Mouse (Mus musculus) cerebellum, postnatal 36 days (tissue): ENCODE data around the gene Usp5.

ENCODE experiments used
- DNase-seq, 2 experiments: peaks; one replicate each; pipeline ENCODE4 v3.0.0; 2021 to 2022; ENCODE audit warnings: mixed read lengths in 2 of 2

Gene Usp5

GRCm38 (mm10) chr6:124828868-124829798 is at the start of gene Usp5, which contains the start of gene Cdca3:
Gene Usp5 (minus strand): TSS chr6:124829484.
Gene Cdca3 (plus strand): TSS chr6:124829547.
- DNase-seq: peak; percentile 98

- no peak for DNase-seq
Observed at GRCm38 (mm10) chr6:124874348-124874747, 45.1 kb upstream of the Usp5 start.

GRCm38 (mm10) chr6:124866560-124866959 is 37.3 kb upstream of the Usp5 start:
- no peak for DNase-seq

- no peak for DNase-seq
Observed at GRCm38 (mm10) chr6:124865766-124866362, 36.6 kb upstream of the Usp5 start.

- peak; percentile 64 to 77 for DNase-seq
Observed at GRCm38 (mm10) chr6:124863658-124864298, 34.5 kb upstream of the Usp5 start, which contains the start of gene Gpr162. Gene Gpr162 (minus strand): TSS chr6:124863983.

GRCm38 (mm10) chr6:124863125-124863657 is 33.9 kb upstream of the Usp5 start:
- peak; percentile 29 to 35 for DNase-seq

GRCm38 (mm10) chr6:124862406-124863124 is 33.3 kb upstream of the Usp5 start:
- DNase-seq: no peak

- peak in 1 of 2 experiments; percentile 32 for DNase-seq
Observed at GRCm38 (mm10) chr6:124861802-124862201, 32.5 kb upstream of the Usp5 start.

- DNase-seq: peak; percentile 39 to 49
Observed at GRCm38 (mm10) chr6:124861266-124861665, 32.0 kb upstream of the Usp5 start.

- no peak for DNase-seq
Observed at GRCm38 (mm10) chr6:124860511-124860910, 31.2 kb upstream of the Usp5 start.

- DNase-seq: peak; percentile 94 to 96
Observed at GRCm38 (mm10) chr6:124859725-124860124, 30.4 kb upstream of the Usp5 start.

GRCm38 (mm10) chr6:124858561-124859318 is 29.5 kb upstream of the Usp5 start:
- DNase-seq: no peak

GRCm38 (mm10) chr6:124857840-124858530 is 28.7 kb upstream of the Usp5 start:
- DNase-seq: no peak

GRCm38 (mm10) chr6:124856916-124857839 is 27.9 kb upstream of the Usp5 start, which contains the start of gene P3h3:
Gene P3h3 (minus strand): TSS chr6:124857752.
- peak; percentile 83 to 92 for DNase-seq

- DNase-seq: peak; percentile 47
Observed at GRCm38 (mm10) chr6:124856321-124856720, 27.0 kb upstream of the Usp5 start.

- no peak for DNase-seq
Observed at GRCm38 (mm10) chr6:124854647-124855046, 25.4 kb upstream of the Usp5 start.

GRCm38 (mm10) chr6:124850535-124850934 is 21.3 kb upstream of the Usp5 start:
- no peak for DNase-seq

GRCm38 (mm10) chr6:124847305-124847704 is 18.0 kb upstream of the Usp5 start:
- peak; percentile 93 to 97 for DNase-seq
